Mouse (Mus musculus) neural tube, embryonic 11.5 days (tissue): ENCODE data around the gene Dvl2. TPM values are rescaled to one million over a fixed set of nuclear protein-coding genes. Genes with fewer than 3 reads are reported as not detected.
A peak's percentile ranks its signal among the peaks of the same experiment; 100 is the strongest.

Source experiments
- ATAC-seq: fragments of 200-750 bp; cut with Nextera tagmentation; 2 replicates; pipeline ENCODE4 v1.8.0; 2017; ENCODE audit warnings: moderate number of reproducible peaks, mild to moderate bottlenecking, moderate TSS enrichment, moderate library complexity; ENCODE audit not compliant: insufficient read depth, low FRiP score, low TSS enrichment
- DNase-seq: peaks from one replicate; pipeline ENCODE4 v3.0.0-alpha.2; 2015; ENCODE audit warnings: low spot score
- H3K27ac ChIP-seq: fragments of 300-500 bp; sonication (generic); 2 replicates; pipeline ENCODE4 v1.5.1; 2014; ENCODE audit warnings: low read depth, mild to moderate bottlenecking, low read length
- H3K27me3 ChIP-seq: fragments of 300-500 bp; sonication (generic); 2 replicates; pipeline ENCODE4 v1.6.1; 2014; ENCODE audit warnings: mild to moderate bottlenecking, low read length, mixed read lengths; ENCODE audit not compliant: control insufficient read depth, insufficient read depth
- H3K36me3 ChIP-seq: fragments of 300-500 bp; sonication (generic); 2 replicates; pipeline ENCODE4 v1.6.1; 2014; ENCODE audit warnings: mild to moderate bottlenecking, low read length, moderate library complexity, mixed read lengths; ENCODE audit not compliant: control insufficient read depth, insufficient read depth
- H3K4me1 ChIP-seq: fragments of 300-500 bp; sonication (generic); 2 replicates; pipeline ENCODE4 v1.6.1; 2014; ENCODE audit warnings: low read length, mixed read lengths; ENCODE audit not compliant: control insufficient read depth, insufficient read depth
- H3K4me2 ChIP-seq: fragments of 300-500 bp; sonication (generic); 2 replicates; pipeline ENCODE4 v1.6.1; 2014; ENCODE audit warnings: low read depth, mild to moderate bottlenecking, moderate library complexity
- H3K4me3 ChIP-seq: fragments of 300-500 bp; sonication (generic); 2 replicates; pipeline ENCODE4 v1.5.1; 2014; ENCODE audit warnings: low read depth, low read length
- H3K9ac ChIP-seq: fragments of 300-500 bp; sonication (generic); 2 replicates; pipeline ENCODE4 v1.6.1; 2014; ENCODE audit warnings: mild to moderate bottlenecking, low read length
- H3K9me3 ChIP-seq: fragments of 300-500 bp; sonication (generic); 2 replicates; pipeline ENCODE4 v1.6.1; 2016; ENCODE audit warnings: low read length; ENCODE audit not compliant: control insufficient read depth
- WGBS: fragments of 180-500 bp; shearing (Covaris S2); extraction: QIAGEN DNeasy Blood & Tissue Kit; methylation state at CpG from one replicate; pipeline ENCODE4 v1.1.7; 2014; 5-methylcytosine and 5-hydroxymethylcytosine counted together
- polyA plus RNA-seq: library from polyadenylated mRNA; unstranded; fragments of >200 nt; fragmentation: Nextera tagmentation; extraction: Ambion mirVana; gene quantifications from 2 replicates; pipeline ENCODE4 v1.2.1, GENCODE M21; 2014

The Dvl2 gene
- polyA plus RNA-seq, 1 experiment from 2014 or later, result 39.0 TPM

DNA sequence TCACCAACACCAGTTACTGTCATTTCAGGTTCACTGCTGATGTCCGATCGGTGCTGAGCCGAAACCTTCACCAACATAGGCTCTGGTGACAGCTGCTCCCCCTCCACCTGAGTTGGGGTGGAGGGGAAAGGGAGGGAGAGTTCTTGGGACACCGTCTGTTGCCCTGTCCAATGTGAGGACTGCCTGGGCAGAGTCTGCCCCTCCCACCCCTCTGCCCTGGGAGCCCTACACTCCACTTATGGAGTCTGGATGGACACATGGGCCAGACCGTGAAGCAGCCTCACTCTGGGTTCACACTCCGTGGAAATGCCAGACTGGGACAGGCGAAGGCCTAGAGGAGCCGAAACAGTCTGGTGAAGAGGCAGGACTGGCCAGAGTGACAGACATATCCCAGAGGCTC is 10.4 kb upstream of the Dvl2 start:
- H3K9me3 ChIP-seq, result no peaks in the 10 kb centered on the region
- ATAC-seq, result no peak; the same call in 1 of the 2 replicates
- H3K27me3 ChIP-seq, result no peaks in the 10 kb centered on the region
- H3K27ac ChIP-seq, result no peak overlapping the region
- peaks cover 14% of the 10 kb centered on the region for H3K36me3 ChIP-seq
- H3K4me1 ChIP-seq, result peaks cover 7% of the 10 kb centered on the region
- H3K4me2 ChIP-seq, result no peak overlapping the region
- no peak overlapping the region for H3K4me3 ChIP-seq
- no peak for DNase-seq
- no peak overlapping the region for H3K9ac ChIP-seq
- 93% methylated on average over 8 of the region's 8 CpGs for WGBS

DNA sequence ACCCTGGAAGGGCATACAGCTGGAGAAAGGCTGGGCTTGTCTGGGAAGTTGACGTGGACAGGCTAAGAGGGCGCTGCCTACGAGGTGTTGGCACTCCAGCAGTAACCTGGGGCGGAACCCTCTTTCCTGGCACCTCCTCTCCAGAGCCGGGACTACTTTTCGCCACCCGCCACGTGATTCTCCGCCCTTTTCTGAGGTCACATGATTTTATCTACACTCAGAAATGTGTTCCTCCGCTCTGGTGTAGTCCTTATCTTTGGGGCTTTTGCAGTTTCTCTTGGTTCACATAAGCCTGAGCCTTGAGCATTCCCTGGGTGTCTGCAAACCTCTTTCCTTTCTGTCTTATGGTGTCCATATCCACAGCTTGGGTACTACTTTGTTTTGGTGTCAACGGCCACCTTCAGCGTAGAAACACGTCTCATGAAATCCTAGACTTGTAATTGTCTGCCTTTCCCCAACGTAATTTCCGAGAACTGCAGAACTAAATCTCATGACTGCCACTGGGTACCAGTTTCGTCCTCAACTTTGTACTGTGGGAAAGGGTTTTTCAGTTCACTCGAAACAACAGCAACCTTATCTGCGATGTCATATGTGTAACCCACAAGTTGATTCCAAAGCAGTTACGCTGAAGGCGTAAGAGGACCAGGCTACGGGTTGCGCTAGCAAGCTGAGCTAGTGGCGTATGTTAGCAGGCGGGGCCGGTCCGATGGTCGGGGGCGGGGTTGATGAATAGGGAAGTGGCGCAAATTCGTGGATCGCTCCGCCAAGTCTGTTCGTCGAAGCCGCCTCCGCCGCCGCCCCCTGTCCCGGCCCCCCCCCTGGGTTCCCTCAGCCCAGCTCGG is 9.3 kb upstream of the Dvl2 start, which contains the start of gene Gabarap:
Gene Gabarap (plus strand): TSS at position 294 of the 842 bp plus-strand sequence.
- Histone ChIP-seq H3K9me3 (no peaks in the 10 kb centered on the region), H3K27me3 (no peaks in the 10 kb centered on the region), H3K9ac (peak within 1 kb of the TSS; percentile 75), H3K4me3 (peak within 1 kb of the TSS; percentile 61), H3K4me2 (peak within 1 kb of the TSS; percentile 59), H3K4me1 (peaks cover 7% of the 10 kb centered on the region), H3K27ac (peak within 1 kb of the TSS; percentile 66), H3K36me3 (peaks cover 10% of the 10 kb centered on the region)
- peak; percentile 55; the same call in 1 of the 2 replicates for ATAC-seq
- under 1% methylated on average over 40 of the region's 40 CpGs for WGBS
- peak; percentile 94 for DNase-seq

DNA sequence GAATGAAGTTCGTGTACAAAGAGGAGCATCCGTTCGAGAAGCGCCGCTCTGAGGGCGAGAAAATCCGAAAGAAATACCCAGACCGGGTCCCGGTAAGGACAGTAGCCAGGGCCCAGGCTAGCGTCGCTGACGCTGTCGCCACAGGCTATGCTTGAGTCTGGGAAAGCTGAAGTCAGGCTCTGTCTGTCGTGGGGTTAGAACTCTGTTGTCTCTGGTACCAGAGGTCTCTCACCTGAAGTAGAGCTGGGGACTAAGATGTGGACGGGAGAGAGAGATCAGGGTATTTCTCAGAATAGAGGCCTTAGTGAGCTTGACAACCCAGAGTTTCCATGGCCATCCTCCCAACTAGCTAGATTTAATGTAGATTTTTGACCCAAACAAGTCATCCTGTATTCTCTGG is 8.7 kb upstream of the Dvl2 start:
- Histone ChIP-seq H3K9ac (peak overlapping the region; percentile 75), H3K4me2 (peak overlapping the region; percentile 59), H3K4me1 (peaks cover 7% of the 10 kb centered on the region), H3K9me3 (no peaks in the 10 kb centered on the region), H3K4me3 (peak overlapping the region; percentile 61), H3K27me3 (no peaks in the 10 kb centered on the region), H3K27ac (peak overlapping the region; percentile 66; the same call in 1 of the 2 replicates), H3K36me3 (peaks cover 10% of the 10 kb centered on the region)
- DNase-seq, result no peak
- no peak for ATAC-seq
- 0% methylated on average over 15 of the region's 15 CpGs for WGBS

GRCm38 (mm10) chr11:69992396-69992795 is 8.0 kb upstream of the Dvl2 start:
- peak overlapping the region; percentile 61 for H3K4me3 ChIP-seq
- peaks cover 10% of the 10 kb centered on the region for H3K36me3 ChIP-seq
- peak overlapping the region; percentile 59 for H3K4me2 ChIP-seq
- DNase-seq, result no peak
- H3K27me3 ChIP-seq, result no peaks in the 10 kb centered on the region
- peak overlapping the region; percentile 8; the same call in 1 of the 2 replicates for H3K9ac ChIP-seq
- no peak overlapping the region for H3K27ac ChIP-seq
- no peak for ATAC-seq
- no peaks in the 10 kb centered on the region for H3K9me3 ChIP-seq
- peaks cover 7% of the 10 kb centered on the region for H3K4me1 ChIP-seq
- 89% methylated on average over 10 of the region's 10 CpGs for WGBS

- Histone ChIP-seq H3K4me2 (no peak overlapping the region), H3K9me3 (no peaks in the 10 kb centered on the region), H3K4me3 (0 out of 2 replicates have a peak overlapping the region, but pooled peaks have one; percentile 61), H3K27me3 (no peaks in the 10 kb centered on the region), H3K4me1 (peaks cover 12% of the 10 kb centered on the region), H3K27ac (no peak overlapping the region), H3K36me3 (peaks cover 10% of the 10 kb centered on the region), H3K9ac (no peak overlapping the region)
- 92% methylated on average over 3 of the region's 3 CpGs for WGBS
- no peak for DNase-seq
- ATAC-seq, result no peak
These were observed 7.5 kb upstream of the Dvl2 start for GRCm38 (mm10) chr11:69992932-69993331.

GRCm38 (mm10) chr11:69994401-69995090 is 5.8 kb upstream of the Dvl2 start:
- WGBS, result 88% methylated on average over 11 of the region's 11 CpGs
- DNase-seq, result no peak
- H3K9ac ChIP-seq, result no peak overlapping the region
- ATAC-seq, result no peak
- no peaks in the 10 kb centered on the region for H3K27me3 ChIP-seq
- H3K9me3 ChIP-seq, result no peaks in the 10 kb centered on the region
- H3K27ac ChIP-seq, result no peak overlapping the region
- peak overlapping the region; percentile 2; the same call in 1 of the 2 replicates for H3K4me3 ChIP-seq
- peaks cover 19% of the 10 kb centered on the region for H3K36me3 ChIP-seq
- peaks cover 12% of the 10 kb centered on the region for H3K4me1 ChIP-seq
- H3K4me2 ChIP-seq, result no peak overlapping the region

GRCm38 (mm10) chr11:69995391-69995960 is 4.9 kb upstream of the Dvl2 start, which contains the start of gene Phf23:
Gene Phf23, plus strand, starts transcription at chr11:69995777.
- DNase-seq, result peak; percentile 97
- peak within 1 kb of the TSS; percentile 96 for H3K27ac ChIP-seq
- ATAC-seq, result peak; percentile 69
- H3K36me3 ChIP-seq, result peaks cover 20% of the 10 kb centered on the region
- H3K9ac ChIP-seq, result peak within 1 kb of the TSS; percentile 93
- peak within 1 kb of the TSS; percentile 48 for H3K4me2 ChIP-seq
- H3K4me1 ChIP-seq, result peaks cover 12% of the 10 kb centered on the region
- WGBS, result under 1% methylated on average over 36 of the region's 36 CpGs
- H3K9me3 ChIP-seq, result no peaks in the 10 kb centered on the region
- H3K4me3 ChIP-seq, result peak within 1 kb of the TSS; percentile 95
- no peaks in the 10 kb centered on the region for H3K27me3 ChIP-seq

DNA sequence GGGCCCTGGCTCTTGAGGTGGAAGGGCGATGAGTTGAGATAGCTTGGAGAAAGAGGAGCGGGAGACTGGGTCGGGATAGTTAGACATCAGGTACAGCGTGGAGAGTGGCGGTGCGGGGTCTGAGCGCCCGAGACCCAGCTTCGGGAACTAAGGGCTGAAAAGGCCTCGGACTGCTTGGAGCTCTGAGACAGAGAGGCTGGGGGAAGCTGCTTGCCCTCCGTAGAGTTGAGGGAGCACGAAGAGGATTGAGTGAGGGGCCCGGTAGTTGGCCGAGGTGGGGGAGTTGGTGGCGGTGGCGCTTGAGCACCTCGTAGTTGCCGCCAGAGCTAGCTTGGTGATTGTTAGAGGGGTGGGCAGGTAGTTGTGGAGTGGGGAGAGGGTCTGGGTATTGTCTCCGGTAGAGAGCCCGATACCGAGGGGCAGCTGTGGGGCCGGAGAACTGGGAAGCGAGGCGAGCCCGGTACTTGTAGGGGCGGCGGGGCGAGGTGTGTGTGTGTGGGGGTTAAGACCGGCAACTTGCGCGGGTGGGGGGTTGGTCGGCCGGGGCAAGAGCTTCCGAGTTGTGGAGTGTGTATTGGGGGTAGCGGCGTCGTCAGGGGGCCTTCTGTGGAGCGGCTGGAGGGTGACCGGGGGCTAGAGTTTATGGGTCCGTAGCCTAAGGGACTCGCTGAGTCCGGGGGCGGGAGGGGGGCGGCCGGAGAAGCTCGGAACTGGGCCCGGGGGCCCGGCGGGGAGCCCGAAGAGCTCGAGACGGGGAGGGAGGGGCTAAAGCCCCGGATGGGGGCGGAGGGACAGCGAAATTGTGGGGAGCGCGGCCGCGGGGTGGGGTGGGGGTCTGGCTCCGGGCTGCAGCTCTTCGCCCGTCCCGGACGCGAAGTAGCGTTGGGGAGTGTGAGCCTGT is 4.0 kb upstream of the Dvl2 start:
- Histone ChIP-seq H3K4me3 (peak overlapping the region; percentile 95), H3K27ac (peak overlapping the region; percentile 96), H3K9ac (peak overlapping the region; percentile 93), H3K4me1 (peaks cover 13% of the 10 kb centered on the region), H3K36me3 (peaks cover 20% of the 10 kb centered on the region), H3K4me2 (peak overlapping the region; percentile 48), H3K27me3 (no peaks in the 10 kb centered on the region), H3K9me3 (no peaks in the 10 kb centered on the region)
- peak; percentile 1; the same call in 1 of the 2 replicates for ATAC-seq
- WGBS, result under 1% methylated on average over 55 of the region's 66 CpGs
- peak; percentile 36 for DNase-seq
